Mouse (Mus musculus) cortical plate, adult 2 months (tissue): ENCODE results near the gene Plppr3.

Experiments
- CTCF ChIP-seq: fragments of 200-500 bp; IDR thresholded peaks from 2 replicates; pipeline ENCODE4 v1.5.1; 2011; ENCODE audit warnings: mild to moderate bottlenecking, control low read depth, low read length; ENCODE audit not compliant: insufficient read depth; ENCODE audit errors: extremely low read depth
- POLR2A ChIP-seq: fragments of 200-500 bp; IDR thresholded peaks from 2 replicates; pipeline ENCODE4 v1.6.1; 2011; ENCODE audit warnings: mild to moderate bottlenecking, low read length, control low read depth; ENCODE audit not compliant: insufficient read depth; ENCODE audit errors: extremely low read depth

GRCm38 (mm10) chr10:79815671-79816494 lies 58.6 kb downstream of the Plppr3 start:
- no peak for TF ChIP-seq POLR2A
- no peak for TF ChIP-seq CTCF
